Mouse (Mus musculus): ENCODE results near the gene Mmp11. TPM values are rescaled to one million over a fixed set of nuclear protein-coding genes. Genes with fewer than 3 reads are reported as not detected.
A peak's percentile ranks its signal among the peaks of the same experiment; 100 is the strongest.

The Mmp11 gene
- polyA plus RNA-seq (2014; fragmentation: Nextera tagmentation; extraction: Ambion mirVana) = 41.2 and 46.1 TPM in 2 replicates

- ATAC-seq (ENCODE audit: insufficient read depth, low FRiP score, low TSS enrichment) = peak; percentile 48; the same call in 1 of the 2 replicates
- WGBS = under 1% methylated on average over 50 of the region's 51 CpGs
- H3K9ac ChIP-seq (ENCODE audit: low read length) = peak within 1 kb of the TSS; percentile 50
- peak within 1 kb of the TSS; percentile 48 for H3K4me3 ChIP-seq (ENCODE audit: low read depth, low read length)
- DNase-seq (ENCODE audit: low spot score) = peak; percentile 83
- peaks cover 25% of the 10 kb centered on the region for H3K27me3 ChIP-seq (ENCODE audit: control insufficient read depth, insufficient read depth, low read length)
- no peaks in the 10 kb centered on the region for H3K9me3 ChIP-seq (ENCODE audit: control insufficient read depth, low read length)
- H3K4me1 ChIP-seq (ENCODE audit: control insufficient read depth, insufficient read depth, low read length) = peaks cover 17% of the 10 kb centered on the region
- peak within 1 kb of the TSS; percentile 97 for H3K4me2 ChIP-seq (ENCODE audit: low read depth)
- no peak within 1 kb of the TSS for H3K27ac ChIP-seq (ENCODE audit: low read depth, low read length)
- no peaks in the 10 kb centered on the region for H3K36me3 ChIP-seq (ENCODE audit: control insufficient read depth, insufficient read depth, low read length)
Observed at GRCm38 (mm10) chr10:75935680-75936541, at the start of gene Mmp11. TSS of gene Mmp11 (minus strand) at chr10:75936496.

- WGBS = 84% methylated on average over 3 of the region's 3 CpGs
- no peak for DNase-seq (ENCODE audit: low spot score)
Observed at GRCm38 (mm10) chr10:75979432-75979831, 43.1 kb upstream of the Mmp11 start.

GRCm38 (mm10) chr10:75978835-75979157 is 42.5 kb upstream of the Mmp11 start:
- Histone ChIP-seq H3K9ac (ENCODE audit: low read length) (no peak overlapping the region), H3K27me3 (ENCODE audit: control insufficient read depth, insufficient read depth, low read length) (no peaks in the 10 kb centered on the region), H3K27ac (ENCODE audit: low read depth, low read length) (no peak overlapping the region), H3K4me1 (ENCODE audit: control insufficient read depth, insufficient read depth, low read length) (0 out of 2 replicates have a peak, but pooled peaks cover 3% of the 10 kb centered on the region), H3K4me3 (ENCODE audit: low read depth, low read length) (no peak overlapping the region), H3K9me3 (ENCODE audit: control insufficient read depth, low read length) (no peaks in the 10 kb centered on the region), H3K4me2 (ENCODE audit: low read depth) (no peak overlapping the region), H3K36me3 (ENCODE audit: control insufficient read depth, insufficient read depth, low read length) (no peaks in the 10 kb centered on the region)
- ATAC-seq (ENCODE audit: insufficient read depth, low FRiP score, low TSS enrichment) = no peak
- 70% methylated on average over 5 of the region's 5 CpGs for WGBS
- no peak for DNase-seq (ENCODE audit: low spot score)

More at GRCm38 (mm10) chr10:75979432-75979831, 43.1 kb upstream of the Mmp11 start:
- no peaks in the 10 kb centered on the region for H3K27me3 ChIP-seq (ENCODE audit: control insufficient read depth, insufficient read depth, low read length)
- H3K36me3 ChIP-seq (ENCODE audit: control insufficient read depth, insufficient read depth, low read length) = no peaks in the 10 kb centered on the region
- no peak for ATAC-seq (ENCODE audit: insufficient read depth, low FRiP score, low TSS enrichment)
- H3K9ac ChIP-seq (ENCODE audit: low read length) = no peak overlapping the region
- H3K4me1 ChIP-seq (ENCODE audit: control insufficient read depth, insufficient read depth, low read length) = 0 out of 2 replicates have a peak, but pooled peaks cover 3% of the 10 kb centered on the region
- H3K4me3 ChIP-seq (ENCODE audit: low read depth, low read length) = no peak overlapping the region
- no peak overlapping the region for H3K4me2 ChIP-seq (ENCODE audit: low read depth)
- H3K27ac ChIP-seq (ENCODE audit: low read depth, low read length) = no peak overlapping the region
- no peaks in the 10 kb centered on the region for H3K9me3 ChIP-seq (ENCODE audit: control insufficient read depth, low read length)

- H3K4me2 ChIP-seq (ENCODE audit: low read depth) = no peak overlapping the region
- no peaks in the 10 kb centered on the region for H3K27me3 ChIP-seq (ENCODE audit: control insufficient read depth, insufficient read depth, low read length)
- H3K4me3 ChIP-seq (ENCODE audit: low read depth, low read length) = no peak overlapping the region
- H3K36me3 ChIP-seq (ENCODE audit: control insufficient read depth, insufficient read depth, low read length) = no peaks in the 10 kb centered on the region
- WGBS = 33% methylated on average over 10 of the region's 10 CpGs
- H3K4me1 ChIP-seq (ENCODE audit: control insufficient read depth, insufficient read depth, low read length) = 0 out of 2 replicates have a peak, but pooled peaks cover 3% of the 10 kb centered on the region
- DNase-seq (ENCODE audit: low spot score) (no peak), ATAC-seq (ENCODE audit: insufficient read depth, low FRiP score, low TSS enrichment) (no peak)
- no peak overlapping the region for H3K9ac ChIP-seq (ENCODE audit: low read length)
- no peak overlapping the region for H3K27ac ChIP-seq (ENCODE audit: low read depth, low read length)
- H3K9me3 ChIP-seq (ENCODE audit: control insufficient read depth, low read length) = no peaks in the 10 kb centered on the region
Observed at GRCm38 (mm10) chr10:75978119-75978834, 42.0 kb upstream of the Mmp11 start.

GRCm38 (mm10) chr10:75975216-75975615 is 38.9 kb upstream of the Mmp11 start:
- Histone ChIP-seq H3K36me3 (ENCODE audit: control insufficient read depth, insufficient read depth, low read length) (no peaks in the 10 kb centered on the region), H3K27ac (ENCODE audit: low read depth, low read length) (no peak overlapping the region), H3K9me3 (ENCODE audit: control insufficient read depth, low read length) (no peaks in the 10 kb centered on the region), H3K4me1 (ENCODE audit: control insufficient read depth, insufficient read depth, low read length) (0 out of 2 replicates have a peak, but pooled peaks cover 3% of the 10 kb centered on the region), H3K9ac (ENCODE audit: low read length) (no peak overlapping the region), H3K27me3 (ENCODE audit: control insufficient read depth, insufficient read depth, low read length) (no peaks in the 10 kb centered on the region), H3K4me3 (ENCODE audit: low read depth, low read length) (no peak overlapping the region), H3K4me2 (ENCODE audit: low read depth) (no peak overlapping the region)
- no peak for ATAC-seq (ENCODE audit: insufficient read depth, low FRiP score, low TSS enrichment)
- DNase-seq (ENCODE audit: low spot score) = no peak
- WGBS = 80% methylated on average over 5 of the region's 5 CpGs

GRCm38 (mm10) chr10:75973846-75974245 is 37.5 kb upstream of the Mmp11 start:
- DNase-seq (ENCODE audit: low spot score) (no peak), ATAC-seq (ENCODE audit: insufficient read depth, low FRiP score, low TSS enrichment) (no peak)
- H3K4me3 ChIP-seq (ENCODE audit: low read depth, low read length) = no peak overlapping the region
- H3K4me2 ChIP-seq (ENCODE audit: low read depth) = no peak overlapping the region
- no peaks in the 10 kb centered on the region for H3K27me3 ChIP-seq (ENCODE audit: control insufficient read depth, insufficient read depth, low read length)
- WGBS = 92% methylated on average over 10 of the region's 10 CpGs
- H3K27ac ChIP-seq (ENCODE audit: low read depth, low read length) = no peak overlapping the region
- H3K36me3 ChIP-seq (ENCODE audit: control insufficient read depth, insufficient read depth, low read length) = no peaks in the 10 kb centered on the region
- 0 out of 2 replicates have a peak, but pooled peaks cover 3% of the 10 kb centered on the region for H3K4me1 ChIP-seq (ENCODE audit: control insufficient read depth, insufficient read depth, low read length)
- H3K9ac ChIP-seq (ENCODE audit: low read length) = no peak overlapping the region
- no peaks in the 10 kb centered on the region for H3K9me3 ChIP-seq (ENCODE audit: control insufficient read depth, low read length)

GRCm38 (mm10) chr10:75954381-75954811 is 18.1 kb upstream of the Mmp11 start, which contains the start of gene Gm5134:
TSS of gene Gm5134 (plus strand) at chr10:75954514.
- H3K9ac ChIP-seq (ENCODE audit: low read length) = 0 out of 2 replicates have a peak within 1 kb of the TSS, but pooled peaks have one; percentile 10

GRCm38 (mm10) chr10:75951424-75952050 is 15.2 kb upstream of the Mmp11 start:
- Histone ChIP-seq H3K27ac (ENCODE audit: low read depth, low read length) (no peak overlapping the region), H3K27me3 (ENCODE audit: control insufficient read depth, insufficient read depth, low read length) (no peaks in the 10 kb centered on the region), H3K4me3 (ENCODE audit: low read depth, low read length) (peak overlapping the region; percentile 38), H3K4me1 (ENCODE audit: control insufficient read depth, insufficient read depth, low read length) (peaks cover 5% of the 10 kb centered on the region; the same call in 1 of the 2 replicates), H3K4me2 (ENCODE audit: low read depth) (peak overlapping the region; percentile 91), H3K9me3 (ENCODE audit: control insufficient read depth, low read length) (no peaks in the 10 kb centered on the region), H3K36me3 (ENCODE audit: control insufficient read depth, insufficient read depth, low read length) (no peaks in the 10 kb centered on the region), H3K9ac (ENCODE audit: low read length) (no peak overlapping the region)
- DNase-seq (ENCODE audit: low spot score) = peak; percentile 46
- no peak for ATAC-seq (ENCODE audit: insufficient read depth, low FRiP score, low TSS enrichment)
- WGBS = 6% methylated on average over 13 of the region's 13 CpGs

More at GRCm38 (mm10) chr10:75954381-75954811, 18.1 kb upstream of the Mmp11 start, which contains the start of gene Gm5134:
- Histone ChIP-seq H3K4me3 (ENCODE audit: low read depth, low read length) (0 out of 2 replicates have a peak within 1 kb of the TSS, but pooled peaks have one; percentile 13), H3K36me3 (ENCODE audit: control insufficient read depth, insufficient read depth, low read length) (no peaks in the 10 kb centered on the region), H3K27me3 (ENCODE audit: control insufficient read depth, insufficient read depth, low read length) (no peaks in the 10 kb centered on the region), H3K4me1 (ENCODE audit: control insufficient read depth, insufficient read depth, low read length) (peaks cover 5% of the 10 kb centered on the region; the same call in 1 of the 2 replicates), H3K4me2 (ENCODE audit: low read depth) (peak within 1 kb of the TSS; percentile 39), H3K9me3 (ENCODE audit: control insufficient read depth, low read length) (no peaks in the 10 kb centered on the region), H3K27ac (ENCODE audit: low read depth, low read length) (no peak within 1 kb of the TSS)
- ATAC-seq (ENCODE audit: insufficient read depth, low FRiP score, low TSS enrichment) = no peak
- DNase-seq (ENCODE audit: low spot score) = no peak
- WGBS = 33% methylated on average over 20 of the region's 20 CpGs

All from neural tube, embryonic 11.5 days (tissue).